Mouse (Mus musculus): Measurements from ENCODE around the gene Zfp612.

DNA sequence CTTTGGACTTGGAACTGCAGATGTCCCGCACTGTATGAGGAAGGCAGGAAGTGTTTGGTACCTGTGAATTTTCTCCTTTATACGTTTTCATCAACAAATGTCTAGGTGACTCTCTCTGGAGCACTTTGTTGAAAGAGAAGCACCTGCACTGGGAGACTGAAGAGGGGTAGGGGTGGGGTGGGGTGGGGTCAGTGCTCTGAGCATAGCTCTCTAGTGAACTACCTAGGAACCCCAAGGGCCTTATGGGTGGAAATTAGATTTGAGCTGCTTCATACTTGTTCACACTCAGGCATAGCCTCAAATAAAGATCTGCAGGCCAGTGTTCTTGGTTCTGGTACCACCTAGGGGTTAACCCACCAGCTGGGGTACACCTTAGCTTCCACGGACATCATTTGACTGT is 23.1 kb downstream of the Zfp612 start, which contains the start of gene Gm17720:
- no peak for TF ChIP-seq CEBPB (IDR thresholded peaks at IDR 0.05; ENCODE audit: low read depth)
- no peak for TF ChIP-seq CTCF (IDR thresholded peaks at IDR 0.05; ENCODE audit: control insufficient read depth, insufficient read depth, insufficient read length)
- no peak for TF ChIP-seq MYOG (IDR thresholded peaks at IDR 0.05; ENCODE audit: control insufficient read depth, extremely low read depth, insufficient read length)
- no peak for TF ChIP-seq MAX (IDR thresholded peaks at IDR 0.05)
- no peak for TF ChIP-seq MYOD1 (IDR thresholded peaks at IDR 0.05; ENCODE audit: control insufficient read depth, insufficient read length, low read depth)
